Mouse (Mus musculus): ENCODE measurements around the gene Dab1.

DNA sequence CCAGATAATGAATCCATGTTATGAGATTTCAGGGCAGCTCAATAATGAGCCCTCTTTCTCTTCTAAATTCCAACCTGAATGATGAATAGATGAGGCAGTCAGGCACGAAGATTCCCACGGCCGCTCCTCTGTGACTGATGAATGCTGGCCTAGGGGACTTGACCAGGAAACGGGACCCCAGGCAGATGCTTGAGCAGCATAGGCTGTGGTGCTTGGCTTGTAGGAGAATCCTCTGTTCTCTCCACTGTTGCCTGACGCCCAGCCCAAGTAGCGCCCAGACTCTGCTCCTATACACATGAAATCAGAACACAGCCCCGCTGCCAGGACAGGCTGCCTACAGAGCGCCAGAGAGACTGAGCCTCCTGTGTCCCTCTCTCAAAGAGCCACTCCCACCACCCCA, 987.7 kb downstream of the Dab1 start:
- TF ChIP-seq POLR2A (IDR thresholded peaks at IDR 0.05; ENCODE audit: borderline replicate concordance, control insufficient read depth, low read depth, low read length) (no peak), CTCF (IDR thresholded peaks at IDR 0.05; ENCODE audit: control insufficient read depth, insufficient read depth, low read length) (no peak)
